Mouse (Mus musculus): ENCODE measurements at regions not wholly inside any gene's neighbourhood (a gene's known extent, or its start where the extent isn't known, plus 50 kb on each side); places are given as distances from the start of the nearest gene placed in this dataset.

- H3K36me3 ChIP-seq (ENCODE audit: control insufficient read depth, insufficient read depth, low read length, poor library complexity, severe bottlenecking): no peaks in the 10 kb centered on the region
- no peaks in the 10 kb centered on the region for H3K9me3 ChIP-seq (replicated peaks; ENCODE audit: control insufficient read depth, insufficient read depth, low read length, poor library complexity, severe bottlenecking)
- no peak overlapping the region for H3K4me3 ChIP-seq (ENCODE audit: low read depth, low read length)
- no peak overlapping the region for H3K9ac ChIP-seq (ENCODE audit: low read depth, poor library complexity, severe bottlenecking)
- no peak overlapping the region for H3K27ac ChIP-seq (ENCODE audit: insufficient read depth, low read length)
- TF ChIP-seq CTCF (IDR thresholded peaks at IDR 0.05; ENCODE audit: low read depth, low read length): no peak
- H3K27me3 ChIP-seq (ENCODE audit: control insufficient read depth, insufficient read depth, low read length, poor library complexity, severe bottlenecking): no peaks in the 10 kb centered on the region
- no peaks in the 10 kb centered on the region for H3K4me1 ChIP-seq (ENCODE audit: control insufficient read depth, insufficient read depth, low read length)
These were observed 65.4 kb upstream of the Mitf start for GRCm38 (mm10) chr6:97741427-97741826.

GRCm38 (mm10) chr6:97740851-97741201, 66.0 kb upstream of the Mitf start:
- H3K9me3 ChIP-seq (replicated peaks; ENCODE audit: control insufficient read depth, insufficient read depth, low read length, poor library complexity, severe bottlenecking): no peaks in the 10 kb centered on the region
- TF ChIP-seq POLR2A (IDR thresholded peaks at IDR 0.05; ENCODE audit: insufficient read depth, low read length): no peak
- TF ChIP-seq CTCF (IDR thresholded peaks at IDR 0.05; ENCODE audit: low read depth, low read length): no peak
- TF ChIP-seq EP300 (IDR thresholded peaks at IDR 0.05; ENCODE audit: insufficient read depth, low read depth, low read length): no peak
- no peaks in the 10 kb centered on the region for H3K36me3 ChIP-seq (ENCODE audit: control insufficient read depth, insufficient read depth, low read length, poor library complexity, severe bottlenecking)
- H3K27ac ChIP-seq (ENCODE audit: insufficient read depth, low read length): no peak overlapping the region
- H3K27me3 ChIP-seq (ENCODE audit: control insufficient read depth, insufficient read depth, low read length, poor library complexity, severe bottlenecking): no peaks in the 10 kb centered on the region
- no peaks in the 10 kb centered on the region for H3K4me1 ChIP-seq (ENCODE audit: control insufficient read depth, insufficient read depth, low read length)
- H3K4me3 ChIP-seq (ENCODE audit: low read depth, low read length): no peak overlapping the region
- no peak overlapping the region for H3K9ac ChIP-seq (ENCODE audit: low read depth, poor library complexity, severe bottlenecking)

GRCm38 (mm10) chr6:97740107-97740850, 66.6 kb upstream of the Mitf start:
- Histone ChIP-seq H3K27me3 (ENCODE audit: control insufficient read depth, insufficient read depth, low read length, poor library complexity, severe bottlenecking) (no peaks in the 10 kb centered on the region), H3K36me3 (ENCODE audit: control insufficient read depth, insufficient read depth, low read length, poor library complexity, severe bottlenecking) (no peaks in the 10 kb centered on the region), H3K9me3 (replicated peaks; ENCODE audit: control insufficient read depth, insufficient read depth, low read length, poor library complexity, severe bottlenecking) (no peaks in the 10 kb centered on the region), H3K4me1 (ENCODE audit: control insufficient read depth, insufficient read depth, low read length) (no peaks in the 10 kb centered on the region), H3K9ac (ENCODE audit: low read depth, poor library complexity, severe bottlenecking) (no peak overlapping the region), H3K4me3 (ENCODE audit: low read depth, low read length) (no peak overlapping the region), H3K27ac (ENCODE audit: insufficient read depth, low read length) (no peak overlapping the region)
- TF ChIP-seq EP300 (IDR thresholded peaks at IDR 0.05; ENCODE audit: insufficient read depth, low read depth, low read length) (no peak), POLR2A (IDR thresholded peaks at IDR 0.05; ENCODE audit: insufficient read depth, low read length) (no peak), CTCF (IDR thresholded peaks at IDR 0.05; ENCODE audit: low read depth, low read length) (no peak)

GRCm38 (mm10) chr6:97738846-97739245, 68.0 kb upstream of the Mitf start:
- Histone ChIP-seq H3K4me1 (ENCODE audit: control insufficient read depth, insufficient read depth, low read length) (no peaks in the 10 kb centered on the region), H3K9ac (ENCODE audit: low read depth, poor library complexity, severe bottlenecking) (no peak overlapping the region), H3K27me3 (ENCODE audit: control insufficient read depth, insufficient read depth, low read length, poor library complexity, severe bottlenecking) (no peaks in the 10 kb centered on the region), H3K9me3 (replicated peaks; ENCODE audit: control insufficient read depth, insufficient read depth, low read length, poor library complexity, severe bottlenecking) (no peaks in the 10 kb centered on the region), H3K27ac (ENCODE audit: insufficient read depth, low read length) (no peak overlapping the region), H3K4me3 (ENCODE audit: low read depth, low read length) (no peak overlapping the region), H3K36me3 (ENCODE audit: control insufficient read depth, insufficient read depth, low read length, poor library complexity, severe bottlenecking) (no peaks in the 10 kb centered on the region)
- no peak for TF ChIP-seq EP300 (IDR thresholded peaks at IDR 0.05; ENCODE audit: insufficient read depth, low read depth, low read length)
- no peak for TF ChIP-seq POLR2A (IDR thresholded peaks at IDR 0.05; ENCODE audit: insufficient read depth, low read length)
- no peak for TF ChIP-seq CTCF (IDR thresholded peaks at IDR 0.05; ENCODE audit: low read depth, low read length)

- H3K27me3 ChIP-seq (ENCODE audit: control insufficient read depth, insufficient read depth, low read length, poor library complexity, severe bottlenecking): no peaks in the 10 kb centered on the region; the same call in 1 of the 2 replicates
- H3K36me3 ChIP-seq (ENCODE audit: control insufficient read depth, insufficient read depth, low read length, poor library complexity, severe bottlenecking): no peaks in the 10 kb centered on the region
- no peaks in the 10 kb centered on the region; the same call in 1 of the 2 replicates for H3K9me3 ChIP-seq (replicated peaks; ENCODE audit: control insufficient read depth, insufficient read depth, low read length, poor library complexity, severe bottlenecking)
- H3K27ac ChIP-seq (ENCODE audit: insufficient read depth, low read length): no peak overlapping the region
- no peaks in the 10 kb centered on the region for H3K4me1 ChIP-seq (ENCODE audit: control insufficient read depth, insufficient read depth, low read length)
- TF ChIP-seq POLR2A (IDR thresholded peaks at IDR 0.05; ENCODE audit: insufficient read depth, low read length) (no peak), EP300 (IDR thresholded peaks at IDR 0.05; ENCODE audit: insufficient read depth, low read depth, low read length) (no peak), CTCF (IDR thresholded peaks at IDR 0.05; ENCODE audit: low read depth, low read length) (no peak)
- no peak overlapping the region for H3K9ac ChIP-seq (ENCODE audit: low read depth, poor library complexity, severe bottlenecking)
- H3K4me3 ChIP-seq (ENCODE audit: low read depth, low read length): no peak overlapping the region
These were observed 76.0 kb upstream of the Mitf start for GRCm38 (mm10) chr6:97730835-97731234.

GRCm38 (mm10) chr6:97718184-97718910, 88.5 kb upstream of the Mitf start:
- Histone ChIP-seq H3K27me3 (ENCODE audit: control insufficient read depth, insufficient read depth, low read length, poor library complexity, severe bottlenecking) (no peaks in the 10 kb centered on the region), H3K27ac (ENCODE audit: insufficient read depth, low read length) (peak overlapping the region; percentile 63), H3K36me3 (ENCODE audit: control insufficient read depth, insufficient read depth, low read length, poor library complexity, severe bottlenecking) (no peaks in the 10 kb centered on the region), H3K4me1 (ENCODE audit: control insufficient read depth, insufficient read depth, low read length) (peaks cover 3% of the 10 kb centered on the region), H3K9ac (ENCODE audit: low read depth, poor library complexity, severe bottlenecking) (no peak overlapping the region), H3K9me3 (replicated peaks; ENCODE audit: control insufficient read depth, insufficient read depth, low read length, poor library complexity, severe bottlenecking) (no peaks in the 10 kb centered on the region), H3K4me3 (ENCODE audit: low read depth, low read length) (no peak overlapping the region)
- TF ChIP-seq POLR2A (IDR thresholded peaks at IDR 0.05; ENCODE audit: insufficient read depth, low read length) (no peak), CTCF (IDR thresholded peaks at IDR 0.05; ENCODE audit: low read depth, low read length) (no peak), EP300 (IDR thresholded peaks at IDR 0.05; ENCODE audit: insufficient read depth, low read depth, low read length) (0 out of 2 replicates have a peak, but pooled peaks have one; percentile 17)

Measured in ES-Bruce4 (cell line).